In the genomic region with DNA sequence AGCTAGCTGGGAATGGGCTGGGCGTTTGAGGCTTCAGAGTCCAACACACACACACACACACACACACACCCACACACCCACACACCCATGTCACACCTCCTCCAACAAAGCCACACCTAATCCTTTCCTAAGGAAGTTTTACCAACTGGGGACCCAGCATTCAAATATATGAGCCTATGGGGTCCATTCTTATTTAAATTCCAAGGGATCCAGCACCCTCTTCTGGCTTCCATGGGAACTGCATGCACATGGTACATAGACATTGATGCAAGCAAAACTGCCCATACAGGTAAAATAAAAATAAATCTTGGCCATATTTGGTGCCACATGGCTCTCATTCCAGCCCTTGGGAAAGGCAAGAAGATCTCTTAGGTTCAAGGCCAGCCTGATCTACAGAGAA, we compare ENCODE assay signal across 10 mouse cellular contexts. TPM values are rescaled to one million over a fixed set of nuclear protein-coding genes. Genes with fewer than 3 reads are reported as not detected.
A peak's percentile ranks its signal among the peaks of the same experiment; 100 is the strongest.
DNase-seq lines count a peak whose midpoint lies in the region; ATAC-seq and TF ChIP-seq lines count a peak whose summit lies in the region.
"Had no signal": no experiment of that assay in that cellular context is flagged by ENCODE, and none has a peak within 500 bp of the region (broad histone marks: within the 10 kb centered on the region; RNA-seq: fewer than 3 reads in every experiment).

No protein-coding gene starts in this region.

- H3K9me3 ChIP-seq in liver, embryonic 11.5 days (ENCODE audit: control insufficient read depth, low read length): no peaks in the 10 kb centered on the region

- peak; percentile 37 for DNase-seq in gastrocnemius, adult 2 months
- no peak for DNase-seq in gastrocnemius, postnatal 4 days (ENCODE audit: low spot score in 2 of 2)
- peak; percentile 36 for DNase-seq in liver, adult 2 months (ENCODE audit: extremely low read depth, low read depth, low spot score)
- no peak for DNase-seq in liver, embryonic 11.5 days (ENCODE audit: low spot score)
- DNase-seq in R1 (ENCODE audit: low read depth, low spot score): peak; percentile 83
- DNase-seq in kidney, postnatal 4 days: peak; percentile 72
- DNase-seq in frontal cortex, postnatal 14 days (ENCODE audit: low spot score in 2 of 2): no peak

- no peak overlapping the region for H3K9ac ChIP-seq in liver, adult 2 months (ENCODE audit: low read depth, low read length)
- H3K9ac ChIP-seq in liver, embryonic 11.5 days (ENCODE audit: low read depth, low read length): no peak overlapping the region

- ATAC-seq in liver, embryonic 11.5 days (replicated peaks; ENCODE audit: low FRiP score): no peak
- ATAC-seq in monocyte, adult 5-6 weeks (replicated peaks; ENCODE audit: insufficient number of reproducible peaks, low FRiP score, low TSS enrichment, poor library complexity, severe bottlenecking): no peak

- H3K4me1 ChIP-seq in liver, adult 2 months (ENCODE audit: control insufficient read depth, insufficient read depth, low read length): no peaks in the 10 kb centered on the region
- peaks cover 22% of the 10 kb centered on the region for H3K4me1 ChIP-seq in liver, embryonic 11.5 days (replicated peaks; ENCODE audit: control insufficient read depth, insufficient read depth, low read length)

- no peak overlapping the region for H3K4me3 ChIP-seq in gastrocnemius, adult 2 months
- no peak overlapping the region for H3K4me3 ChIP-seq in liver, adult 2 months (ENCODE audit: insufficient read depth, low read depth, low read length)
- no peak overlapping the region for H3K4me3 ChIP-seq in liver, embryonic 11.5 days (ENCODE audit: low read depth, low read length)

- WGBS in liver, adult 2 months: 95% methylated on average over 1 of the region's 1 CpGs
- WGBS in liver, embryonic 11.5 days: 89% methylated on average over 1 of the region's 1 CpGs

- no peak overlapping the region for H3K27ac ChIP-seq in gastrocnemius, adult 2 months
- H3K27ac ChIP-seq in liver, adult 2 months (replicated peaks; ENCODE audit: insufficient read depth, low read depth, low read length): no peak overlapping the region
- no peak overlapping the region for H3K27ac ChIP-seq in liver, embryonic 11.5 days (ENCODE audit: low read depth, low read length)

- H3K79me2 ChIP-seq in liver, adult 2 months (ENCODE audit: control insufficient read depth, insufficient read depth, low read length): no peaks in the 10 kb centered on the region

- intact Hi-C loops in gastrocnemius, adult 2 months (cut with DNase I): no loop called here

- H3K27me3 ChIP-seq in liver, adult 2 months (ENCODE audit: control insufficient read depth, insufficient read depth, low read length): no peaks in the 10 kb centered on the region
- H3K27me3 ChIP-seq in liver, embryonic 11.5 days (replicated peaks; ENCODE audit: control insufficient read depth, insufficient read depth, low read length): no peaks in the 10 kb centered on the region

- peak; percentile 74 for TF ChIP-seq CTCF in gastrocnemius, adult 2 months (IDR thresholded peaks at IDR 0.05)
- TF ChIP-seq CTCF in liver, adult 2 months (IDR thresholded peaks at IDR 0.05; ENCODE audit: low read depth, low read length): peak; percentile 18; the same call in 1 of the 2 replicates

- no peak overlapping the region for H3K4me2 ChIP-seq in liver, embryonic 11.5 days

- peaks cover 18% of the 10 kb centered on the region for H3K36me3 ChIP-seq in liver, adult 2 months (ENCODE audit: control insufficient read depth, insufficient read depth, low read length)
- H3K36me3 ChIP-seq in liver, embryonic 11.5 days (ENCODE audit: control insufficient read depth, insufficient read depth, low read length): peaks cover 10% of the 10 kb centered on the region; the same call in 1 of the 2 replicates

- no peak for TF ChIP-seq POLR2A in liver, adult 2 months (IDR thresholded peaks at IDR 0.05; ENCODE audit: extremely low read depth, insufficient read depth, low read length)

RNA-seq across cellular contexts. Expression of gene Nipsnap2, which starts 16.1 kb away (rescaled TPM):
- total RNA-seq in gastrocnemius, adult 2 months (2021): 100 to 1,000 TPM; 500 to 681 TPM
- total RNA-seq in gastrocnemius, postnatal 4 days (2021): 100 to 1,000 TPM; 348 to 363 TPM
- total RNA-seq in liver, adult 2 months (2014; rRNA removed): 15.0 and 15.2 TPM in 2 replicates
- polyA plus RNA-seq in liver, adult 2 months (2012; rRNA removed): 10.8 and 15.0 TPM in 2 replicates
- 58.7 and 58.9 TPM in 2 replicates for polyA plus RNA-seq in liver, embryonic 11.5 days (2014; fragmentation: Nextera tagmentation; extraction: Ambion mirVana)
- 22.3 to 33.3 TPM (median 24.7 TPM) in 3 replicates for total RNA-seq in monocyte, adult 5-6 weeks (2017)

RNA-seq across cellular contexts. Expression of gene Mrps17, which starts 25.7 kb away (rescaled TPM):
- 10 to 100 TPM; 57.6 to 63.1 TPM for total RNA-seq in gastrocnemius, adult 2 months (2021)
- 10 to 100 TPM; 87.0 to 88.3 TPM for total RNA-seq in gastrocnemius, postnatal 4 days (2021)
- total RNA-seq in liver, adult 2 months (2014; rRNA removed): 55.5 and 60.8 TPM in 2 replicates
- 78.0 and 94.6 TPM in 2 replicates for polyA plus RNA-seq in liver, adult 2 months (2012; rRNA removed)
- polyA plus RNA-seq in liver, embryonic 11.5 days (2014; fragmentation: Nextera tagmentation; extraction: Ambion mirVana): 209 and 221 TPM in 2 replicates
- 34.6 to 75.1 TPM (median 51.6 TPM) in 3 replicates for total RNA-seq in monocyte, adult 5-6 weeks (2017)

RNA-seq across cellular contexts. Expression of gene Sept14, which starts 32.7 kb away (rescaled TPM):
- total RNA-seq in gastrocnemius, adult 2 months (2021): not detected
- total RNA-seq in gastrocnemius, postnatal 4 days (2021): not detected
- total RNA-seq in liver, adult 2 months (2014; rRNA removed): not detected in 2 replicates
- polyA plus RNA-seq in liver, adult 2 months (2012; rRNA removed): not detected in 2 replicates
- polyA plus RNA-seq in liver, embryonic 11.5 days (2014; fragmentation: Nextera tagmentation; extraction: Ambion mirVana): not detected in 2 replicates
- not detected in 3 replicates for total RNA-seq in monocyte, adult 5-6 weeks (2017)
- total RNA-seq: heart, postnatal 14 days had no signal
- polyA plus RNA-seq: stomach, embryonic 16.5 days had no signal

RNA-seq across cellular contexts. Expression of gene Psph, which starts 46.3 kb away (rescaled TPM):
- total RNA-seq in gastrocnemius, adult 2 months (2021): 10 to 100 TPM; 13.0 to 15.4 TPM
- 10 to 100 TPM; 15.5 to 20.0 TPM for total RNA-seq in gastrocnemius, postnatal 4 days (2021)
- total RNA-seq in liver, adult 2 months (2014; rRNA removed): 4.1 and 9.8 TPM in 2 replicates
- 8.3 and 11.0 TPM in 2 replicates for polyA plus RNA-seq in liver, adult 2 months (2012; rRNA removed)
- polyA plus RNA-seq in liver, embryonic 11.5 days (2014; fragmentation: Nextera tagmentation; extraction: Ambion mirVana): 120 and 129 TPM in 2 replicates
- total RNA-seq in monocyte, adult 5-6 weeks (2017): 6.7 to 17.3 TPM (median 10.8 TPM) in 3 replicates

Comparison
In these comparisons a context has a peak if more than half of its experiments do, and no peak if none do; other contexts are left out.
1. DNase-seq: peak in gastrocnemius, adult 2 months (single experiment), liver, adult 2 months (single experiment), R1 (single experiment) and kidney, postnatal 4 days (2 of 2); none in gastrocnemius, postnatal 4 days (0 of 2), liver, embryonic 11.5 days (single experiment) and frontal cortex, postnatal 14 days (0 of 2).
2. RNA of gene Nipsnap2, which starts 16.1 kb away (total RNA-seq): 500 to 681 TPM in gastrocnemius, adult 2 months and 348 to 363 TPM in gastrocnemius, postnatal 4 days; 22.3 to 33.3 TPM in monocyte, adult 5-6 weeks and 15.0 to 15.2 TPM in liver, adult 2 months; every median in the first group is over 10 times any median in the second.